Mouse (Mus musculus): ENCODE measurements at regions not wholly inside any gene's neighbourhood (a gene's known extent, or its start where the extent isn't known, plus 50 kb on each side); places are given as distances from the start of the nearest gene placed in this dataset.

- DNase-seq (ENCODE audit: extremely low read depth), result no peak
- dilution Hi-C loops (cut with MboI; ENCODE audit: extremely low pct_ligation_motif_present, extremely low pct_unique_long_range_greater_than_20kb, low sequenced_read_pairs) (no loop called here), in situ Hi-C loops (cut with MboI; ENCODE audit: low pct_ligation_motif_present, low pct_unique_long_range_greater_than_20kb, low sequenced_read_pairs) (no loop called here)
- H3K4me1 ChIP-seq (ENCODE audit: control insufficient read depth in 1 of 2, insufficient read depth in 2 of 2), result peaks cover 6 to 9% of the 10 kb centered on the region in 2 experiments; a peak in 2 of 4 replicates
- no peak overlapping the region for H3K27ac ChIP-seq (ENCODE audit: insufficient read depth, low read depth)
- H3K9me3 ChIP-seq (replicated peaks; ENCODE audit: low read length), result no peaks in the 10 kb centered on the region
- H3K79me2 ChIP-seq (replicated peaks; ENCODE audit: control insufficient read depth, extremely low read depth, insufficient read depth, poor library complexity, severe bottlenecking), result no peaks in the 10 kb centered on the region
- H3K4me2 ChIP-seq (ENCODE audit: insufficient read depth, low read depth, poor library complexity, severe bottlenecking), result no peak overlapping the region
- H3K27me3 ChIP-seq (replicated peaks), result no peaks in the 10 kb centered on the region
- H3K9ac ChIP-seq (ENCODE audit: insufficient read depth, low read depth), result no peak overlapping the region
- H3K4me3 ChIP-seq (replicated peaks in 1 of 3; ENCODE audit: low read depth in 2 of 3, low read length in 2 of 3, poor library complexity in 1 of 3), result no peak overlapping the region
- no peak for TF ChIP-seq RCOR1 (conservative IDR thresholded peaks at IDR 0.05; ENCODE audit: low read depth, low read length)
- TF ChIP-seq PAX5 (IDR thresholded peaks at IDR 0.05; ENCODE audit: low read length), result no peak
- no peak for TF ChIP-seq MXI1 (IDR thresholded peaks at IDR 0.05; ENCODE audit: low read depth, low read length)
- TF ChIP-seq ZKSCAN1 (IDR thresholded peaks at IDR 0.05; ENCODE audit: borderline replicate concordance, low read depth, low read length), result no peak
- no peak for TF ChIP-seq MAZ (IDR thresholded peaks at IDR 0.05; ENCODE audit: low read depth, low read length)
- no peak for TF ChIP-seq CHD1 (IDR thresholded peaks at IDR 0.05; ENCODE audit: low read depth, low read length)
- no peak for TF ChIP-seq GABPA (IDR thresholded peaks at IDR 0.05; ENCODE audit: insufficient replicate concordance, low read depth, low read length)
- no peak for TF ChIP-seq ZMIZ1 (IDR thresholded peaks at IDR 0.05; ENCODE audit: low read depth, low read length)
- no peak for TF ChIP-seq POLR2AphosphoS2 (IDR thresholded peaks at IDR 0.05; ENCODE audit: low read depth, low read length)
- H3K36me3 ChIP-seq (replicated peaks in 1 of 2; ENCODE audit: control insufficient read depth in 1 of 2, insufficient read depth in 1 of 2, low read length in 1 of 2), result no peaks in the 10 kb centered on the region
Observed at GRCm38 (mm10) chr5:64709146-64709545, 94.0 kb upstream of the Klf3 start.

DNA sequence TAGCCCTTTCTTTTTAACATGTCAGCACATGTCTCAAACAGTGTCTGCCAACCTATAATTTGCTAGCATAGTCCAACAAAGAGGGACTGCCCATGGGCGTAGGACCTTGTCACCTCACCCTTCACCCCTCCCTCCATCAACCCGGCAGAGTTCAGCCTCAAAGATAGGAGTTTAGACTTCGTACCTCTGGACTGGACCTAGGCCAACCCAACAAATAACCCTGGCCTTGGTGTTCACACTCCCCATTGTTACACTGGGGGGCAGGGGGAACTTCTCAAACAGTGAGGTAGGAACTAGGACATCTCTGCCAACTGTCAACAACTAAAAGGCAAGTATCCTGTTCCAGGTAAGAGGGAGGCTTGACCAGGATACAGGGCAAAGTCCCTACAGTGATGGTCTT is 93.0 kb upstream of the Klf3 start:
- H3K79me2 ChIP-seq (replicated peaks; ENCODE audit: control insufficient read depth, extremely low read depth, insufficient read depth, poor library complexity, severe bottlenecking), result no peaks in the 10 kb centered on the region
- no peak overlapping the region for H3K9ac ChIP-seq (ENCODE audit: insufficient read depth, low read depth)
- no peaks in the 10 kb centered on the region for H3K27me3 ChIP-seq (replicated peaks)
- H3K4me2 ChIP-seq (ENCODE audit: insufficient read depth, low read depth, poor library complexity, severe bottlenecking), result no peak overlapping the region
- in situ Hi-C loops (cut with MboI; ENCODE audit: low pct_ligation_motif_present, low pct_unique_long_range_greater_than_20kb, low sequenced_read_pairs), result no loop called here
- TF ChIP-seq IRF4 (IDR thresholded peaks at IDR 0.05; ENCODE audit: low read depth, low read length), result no peak
- TF ChIP-seq NRF1 (IDR thresholded peaks at IDR 0.05; ENCODE audit: low read depth, low read length), result no peak
- TF ChIP-seq SMC3 (IDR thresholded peaks at IDR 0.05; ENCODE audit: low read depth, low read length), result no peak
- TF ChIP-seq ZC3H11A (IDR thresholded peaks at IDR 0.05; ENCODE audit: low read depth, low read length), result no peak
- no peak for TF ChIP-seq RAD21 (IDR thresholded peaks at IDR 0.05; ENCODE audit: low read depth, low read length)
- TF ChIP-seq HCFC1 (IDR thresholded peaks at IDR 0.05; ENCODE audit: low read depth, low read length), result no peak
- TF ChIP-seq CHD1 (IDR thresholded peaks at IDR 0.05; ENCODE audit: low read depth, low read length), result no peak
- no peak for TF ChIP-seq ETS1 (conservative IDR thresholded peaks at IDR 0.05; ENCODE audit: low read depth, low read length)
- no peak for TF ChIP-seq BHLHE40 (IDR thresholded peaks at IDR 0.05; ENCODE audit: low read depth, low read length)
- TF ChIP-seq POLR2AphosphoS2 (IDR thresholded peaks at IDR 0.05; ENCODE audit: low read depth, low read length), result no peak
- TF ChIP-seq ELF1 (IDR thresholded peaks at IDR 0.05; ENCODE audit: low read depth, low read length), result no peak
- no peak for TF ChIP-seq POLR2A (IDR thresholded peaks at IDR 0.05; ENCODE audit: low read depth, low read length)
- TF ChIP-seq USF1 (IDR thresholded peaks at IDR 0.05; ENCODE audit: low read depth, low read length), result no peak
- peaks cover 6 to 9% of the 10 kb centered on the region in 2 experiments; a peak in 2 of 4 replicates for H3K4me1 ChIP-seq (ENCODE audit: control insufficient read depth in 1 of 2, insufficient read depth in 2 of 2)
- no peak overlapping the region for H3K27ac ChIP-seq (ENCODE audit: insufficient read depth, low read depth)
- dilution Hi-C loops (cut with MboI; ENCODE audit: extremely low pct_ligation_motif_present, extremely low pct_unique_long_range_greater_than_20kb, low sequenced_read_pairs), result no loop called here
- H3K36me3 ChIP-seq (replicated peaks in 1 of 2; ENCODE audit: control insufficient read depth in 1 of 2, insufficient read depth in 1 of 2, low read length in 1 of 2), result no peaks in the 10 kb centered on the region
- H3K9me3 ChIP-seq (replicated peaks; ENCODE audit: low read length), result no peaks in the 10 kb centered on the region
- H3K4me3 ChIP-seq (replicated peaks in 1 of 3; ENCODE audit: low read depth in 2 of 3, low read length in 2 of 3, poor library complexity in 1 of 3), result no peak overlapping the region
- no peak for DNase-seq (ENCODE audit: extremely low read depth)

Measured in CH12.LX (cell line).